Mouse (Mus musculus) cerebellum, adult (tissue): Measurements from ENCODE around the gene Mettl26.

Experiments used
- ATAC-seq: cut with Nextera tagmentation; 2 replicates; pipeline ENCODE4 v1.9.2; 2017; ENCODE audit warnings: mild to moderate bottlenecking, moderate library complexity, mixed read lengths; ENCODE audit not compliant: insufficient number of reproducible peaks, low FRiP score, low TSS enrichment

Gene Mettl26

DNA sequence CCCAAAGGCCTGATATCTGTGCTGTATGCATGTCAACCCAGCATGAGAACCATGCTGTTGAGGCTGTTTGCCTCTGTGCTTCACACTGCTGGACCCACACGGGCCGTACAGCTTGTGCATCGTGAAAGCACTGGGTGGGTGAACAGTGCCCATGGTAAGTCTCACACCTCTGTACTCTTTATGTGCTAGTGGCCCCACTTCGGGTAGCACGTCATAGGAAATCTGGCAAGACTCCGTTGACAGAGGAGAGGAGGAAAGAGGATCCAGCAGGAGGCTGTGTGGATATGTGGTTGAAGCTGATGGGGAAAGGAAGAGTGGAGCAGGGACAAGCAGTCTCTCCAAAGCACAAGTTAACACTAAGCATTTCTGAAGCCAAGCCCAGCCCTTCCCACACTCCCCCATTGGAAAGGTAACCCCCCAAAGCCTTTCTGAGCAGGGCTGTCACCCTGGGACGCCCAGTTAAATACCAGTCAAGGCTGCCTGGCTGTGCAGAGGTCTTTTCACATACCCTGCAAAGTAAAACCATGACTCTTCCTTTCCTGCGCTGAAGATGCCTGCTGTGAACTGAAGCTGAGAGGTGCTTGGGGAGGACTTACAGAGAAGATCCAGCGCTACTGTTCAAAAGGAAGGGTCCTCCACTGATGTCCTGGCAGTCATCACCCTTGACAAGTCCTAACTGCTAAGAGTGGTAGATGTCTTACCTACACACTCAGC lies 43.3 kb downstream of the Mettl26 start:
- no peak for ATAC-seq

DNA sequence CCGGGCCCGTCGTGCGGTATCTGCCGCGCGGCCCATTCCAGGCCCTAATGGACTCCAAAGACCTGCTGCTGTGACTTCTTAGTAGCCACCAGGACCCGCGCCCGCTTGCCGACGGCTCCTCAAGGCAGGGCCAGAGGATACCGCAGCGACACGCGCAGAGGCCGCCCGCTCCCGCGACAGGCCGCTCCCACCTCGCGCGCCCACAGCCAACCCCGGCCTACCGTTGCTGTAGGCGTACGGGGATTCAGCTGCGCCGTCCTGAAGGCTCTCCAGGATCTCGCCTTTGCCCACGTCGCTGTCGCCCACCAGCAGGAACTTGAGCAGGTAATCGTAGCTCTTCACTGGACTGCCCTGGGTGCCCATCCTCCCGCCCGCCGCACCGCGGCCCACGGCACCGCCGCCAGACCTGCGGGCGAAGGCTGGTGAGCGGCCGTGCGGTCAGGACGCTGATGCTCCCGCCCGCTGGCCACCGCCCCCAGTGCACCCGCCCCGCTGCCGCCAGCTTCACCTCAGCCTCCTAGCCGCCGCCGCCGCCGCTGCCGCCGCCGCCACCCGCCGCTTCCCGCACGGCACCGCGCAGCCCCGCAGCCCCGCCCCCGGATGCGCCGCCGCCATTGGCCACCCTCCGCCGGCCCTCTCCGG lies 44.4 kb downstream of the Mettl26 start, which contains the start of gene Rab40c:
TSS of gene Rab40c (minus strand) at position 584 of the 642 bp plus-strand sequence.
- ATAC-seq: no peak

- peak; percentile 96 for ATAC-seq
Measured at GRCm38 (mm10) chr17:25919786-25920642, 45.1 kb downstream of the Mettl26 start.

GRCm38 (mm10) chr17:25922120-25922519 lies 47.2 kb downstream of the Mettl26 start:
- no peak for ATAC-seq

DNA sequence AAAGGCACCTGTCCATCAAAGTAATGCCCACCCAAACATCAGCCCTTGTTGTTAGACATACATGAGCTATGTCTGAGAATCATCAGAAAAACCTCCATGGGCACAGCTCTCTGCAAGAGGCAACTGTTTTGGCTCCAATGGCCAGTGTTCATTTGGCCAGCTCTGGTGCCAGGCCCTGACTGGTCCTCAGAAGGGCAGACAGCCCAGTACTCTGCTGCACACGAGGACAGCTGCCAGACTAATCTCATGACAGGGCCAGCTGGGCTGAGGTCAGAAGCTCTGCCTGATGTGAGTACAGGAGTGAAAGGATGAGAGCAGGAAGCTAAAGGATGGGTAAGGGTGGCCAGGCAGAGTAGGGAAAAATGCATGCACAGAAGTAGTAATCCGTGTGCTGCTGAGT lies 50.5 kb downstream of the Mettl26 start:
- ATAC-seq: no peak
